Mouse (Mus musculus): Measurements from ENCODE around the gene Rab21. TPM values are rescaled to one million over a fixed set of nuclear protein-coding genes. Genes with fewer than 3 reads are reported as not detected.
A peak's percentile ranks its signal among the peaks of the same experiment; 100 is the strongest.

Gene Rab21
- polyA plus RNA-seq, 1 experiment from 2014 or later: 45.9 TPM

DNA sequence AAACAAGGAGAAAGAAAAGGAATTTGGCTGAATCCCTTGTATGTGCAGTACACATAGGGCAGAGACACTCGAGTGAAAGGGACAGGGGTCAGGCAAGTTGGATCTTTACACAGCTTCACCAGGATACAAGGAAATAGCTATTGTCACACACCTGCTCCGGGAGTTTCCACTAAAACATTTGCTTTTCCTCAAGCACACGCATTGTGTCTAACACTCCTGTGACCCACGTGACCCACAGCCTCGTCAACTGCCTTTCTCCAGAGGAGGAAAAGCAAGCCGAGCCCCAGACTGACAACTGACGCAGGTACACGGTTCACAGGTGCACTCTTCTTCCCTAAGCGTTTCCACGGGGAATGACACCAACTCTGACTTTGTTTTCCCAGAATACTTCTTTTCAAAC is 31.2 kb downstream of the Rab21 start:
- Histone ChIP-seq H3K36me3 (ENCODE audit: inconsistent target) (peaks cover 22% of the 10 kb centered on the region; the same call in 1 of the 2 replicates), H3K79me2 (ENCODE audit: inconsistent target) (no peaks in the 10 kb centered on the region), H3K4me3 (ENCODE audit: inconsistent target) (no peak overlapping the region), H3K27ac (no peak overlapping the region)
- WGBS (ENCODE audit: missing documents): 82% methylated on average over 10 of the region's 10 CpGs

- Histone ChIP-seq H3K27ac (no peak overlapping the region), H3K4me3 (ENCODE audit: inconsistent target) (no peak overlapping the region), H3K79me2 (ENCODE audit: inconsistent target) (no peaks in the 10 kb centered on the region), H3K36me3 (ENCODE audit: inconsistent target) (peaks cover 1% of the 10 kb centered on the region; the same call in 1 of the 2 replicates)
- 83% methylated on average over 9 of the region's 10 CpGs for WGBS (ENCODE audit: missing documents)
Measured at GRCm38 (mm10) chr10:115281381-115281780, 34.0 kb downstream of the Rab21 start.

DNA sequence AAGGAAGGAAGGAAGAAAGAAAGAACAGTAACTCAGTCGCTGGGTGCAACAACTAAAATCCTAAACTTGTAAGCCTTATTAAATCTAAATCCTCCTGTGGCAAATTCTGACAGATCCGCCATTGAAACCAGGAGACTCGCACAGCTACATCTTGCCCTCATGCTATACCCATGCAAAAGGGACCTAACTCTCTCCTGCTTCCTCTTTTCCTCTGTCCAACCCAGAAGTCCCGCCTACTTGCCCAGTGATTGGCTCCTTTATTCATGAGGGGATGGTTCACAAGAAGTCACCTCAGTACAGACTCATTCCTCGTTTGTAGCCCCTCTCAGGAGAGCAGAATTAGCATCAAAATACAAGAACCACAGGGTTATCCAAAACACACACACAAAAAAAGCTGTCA is 43.7 kb downstream of the Rab21 start:
- H3K27ac ChIP-seq: no peak overlapping the region
- H3K79me2 ChIP-seq (ENCODE audit: inconsistent target): no peaks in the 10 kb centered on the region
- 71% methylated on average over 5 of the region's 5 CpGs for WGBS (ENCODE audit: missing documents)
- no peak overlapping the region for H3K4me3 ChIP-seq (ENCODE audit: inconsistent target)
- no peaks in the 10 kb centered on the region for H3K36me3 ChIP-seq (ENCODE audit: inconsistent target)

DNA sequence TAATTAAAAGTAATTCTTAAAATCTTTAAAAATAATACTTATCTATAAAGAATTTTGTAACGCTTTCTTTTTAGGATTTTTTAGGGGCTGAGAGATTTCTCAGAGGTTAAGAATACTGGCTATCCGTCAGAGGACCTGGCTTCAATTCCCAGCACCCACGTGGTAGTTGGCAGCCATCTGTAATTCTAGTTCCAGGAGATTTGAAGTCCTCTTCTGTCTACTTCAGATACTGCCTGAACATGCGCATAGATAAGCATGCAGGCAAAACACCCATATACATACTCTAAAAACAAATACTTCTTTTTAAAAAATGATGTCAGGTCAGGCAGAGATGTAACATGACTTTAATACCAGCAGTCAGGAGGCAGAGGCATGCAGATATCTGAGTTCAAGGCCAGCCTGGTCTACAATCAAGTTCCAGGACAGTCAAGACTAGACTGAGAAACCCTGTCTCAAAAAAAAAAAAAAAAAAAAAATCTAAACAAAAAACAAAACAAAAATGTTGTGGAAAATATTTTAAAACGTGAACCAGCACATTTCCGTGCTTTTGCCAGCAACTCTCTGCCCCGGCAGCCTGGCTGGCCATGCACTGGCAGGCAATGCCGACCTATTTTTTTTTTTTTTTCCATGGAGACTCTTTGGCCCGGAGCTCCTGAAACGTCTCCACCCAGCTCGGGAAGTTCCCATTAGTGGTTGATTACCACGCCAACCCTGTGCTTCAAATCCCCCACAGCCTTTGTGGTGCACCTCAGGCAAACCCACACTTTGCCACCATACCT is 44.6 kb downstream of the Rab21 start:
- no peak overlapping the region for H3K4me3 ChIP-seq (ENCODE audit: inconsistent target)
- H3K36me3 ChIP-seq (ENCODE audit: inconsistent target): no peaks in the 10 kb centered on the region
- WGBS (ENCODE audit: missing documents): 89% methylated on average over 9 of the region's 12 CpGs
- no peaks in the 10 kb centered on the region for H3K79me2 ChIP-seq (ENCODE audit: inconsistent target)
- H3K27ac ChIP-seq: no peak overlapping the region

DNA sequence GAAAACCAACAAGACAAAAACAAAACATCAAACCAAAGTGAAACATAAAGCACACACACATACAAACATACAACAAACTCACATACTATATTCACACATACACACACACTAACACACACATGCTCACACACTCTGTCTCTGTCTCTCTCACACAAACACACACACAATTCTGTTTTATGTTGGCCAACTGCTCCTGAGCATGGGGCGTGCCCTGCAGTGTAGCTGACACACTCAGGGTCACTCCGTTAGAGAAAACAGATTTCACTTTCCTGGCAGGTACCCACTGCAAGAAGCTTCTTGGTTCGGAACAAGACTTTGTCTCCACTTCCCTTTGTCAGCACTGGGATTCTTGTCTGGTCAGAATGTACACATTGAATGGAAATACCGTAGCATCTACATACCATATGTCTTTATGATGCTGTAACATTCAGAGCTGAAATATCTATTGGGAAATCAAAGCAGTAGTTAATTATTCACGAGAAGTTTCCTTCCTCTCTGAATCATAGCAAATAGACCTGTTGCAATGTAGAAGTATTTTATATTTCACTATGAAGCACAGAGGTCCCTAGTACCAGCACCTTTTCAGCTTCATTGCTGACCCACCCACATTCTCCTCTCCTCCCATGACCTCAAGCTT is 52.4 kb downstream of the Rab21 start:
- H3K4me3 ChIP-seq (ENCODE audit: inconsistent target): no peak overlapping the region
- H3K79me2 ChIP-seq (ENCODE audit: inconsistent target): no peaks in the 10 kb centered on the region
- H3K27ac ChIP-seq: no peak overlapping the region
- WGBS (ENCODE audit: missing documents): 45% methylated on average over 5 of the region's 5 CpGs
- H3K36me3 ChIP-seq (ENCODE audit: inconsistent target): no peaks in the 10 kb centered on the region

DNA sequence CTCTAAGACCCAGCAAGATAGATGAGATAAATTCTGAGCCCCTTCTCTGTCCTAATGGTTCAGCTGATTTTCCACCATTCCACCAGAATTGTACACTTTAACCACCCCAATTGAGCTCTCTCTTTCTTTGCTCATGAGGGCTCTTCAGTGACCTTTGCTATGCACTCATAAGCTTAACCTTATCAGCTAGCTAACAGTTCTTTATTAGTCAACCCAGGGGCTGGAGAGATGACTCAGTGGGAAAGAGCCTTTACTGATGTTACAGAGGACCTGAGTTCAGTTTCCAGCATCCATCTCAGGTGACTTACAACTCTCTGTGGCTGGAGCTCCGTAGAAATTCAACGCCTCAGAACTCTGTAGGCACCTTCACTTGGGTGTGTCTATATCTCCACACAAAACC is 53.1 kb downstream of the Rab21 start:
- no peaks in the 10 kb centered on the region for H3K36me3 ChIP-seq (ENCODE audit: inconsistent target)
- no peak overlapping the region for H3K4me3 ChIP-seq (ENCODE audit: inconsistent target)
- H3K79me2 ChIP-seq (ENCODE audit: inconsistent target): no peaks in the 10 kb centered on the region
- no peak overlapping the region for H3K27ac ChIP-seq
- 89% methylated on average over 2 of the region's 2 CpGs for WGBS (ENCODE audit: missing documents)

- H3K36me3 ChIP-seq (ENCODE audit: inconsistent target): no peaks in the 10 kb centered on the region
- H3K79me2 ChIP-seq (ENCODE audit: inconsistent target): no peaks in the 10 kb centered on the region
- 87% methylated on average over 3 of the region's 3 CpGs for WGBS (ENCODE audit: missing documents)
- no peak overlapping the region for H3K4me3 ChIP-seq (ENCODE audit: inconsistent target)
- H3K27ac ChIP-seq: no peak overlapping the region
Measured at GRCm38 (mm10) chr10:115261428-115261827, 54.0 kb downstream of the Rab21 start.

DNA sequence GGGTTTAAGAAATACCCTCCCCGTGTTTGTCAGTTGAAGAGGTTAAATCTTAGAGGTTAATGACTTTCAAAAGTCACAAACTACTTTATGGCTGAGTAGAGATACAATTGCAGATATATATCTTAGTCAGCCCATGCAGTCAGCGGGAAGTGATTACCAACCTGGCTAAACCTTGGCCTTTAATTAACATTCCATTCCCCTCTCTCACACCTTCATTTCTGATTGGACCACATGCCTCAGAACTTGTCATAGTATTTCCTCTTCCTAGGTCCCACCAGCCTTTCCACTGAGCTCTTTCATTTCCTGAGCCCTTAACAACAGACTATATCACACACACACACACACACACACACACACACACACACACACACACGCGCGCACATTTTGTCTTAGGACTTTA is 59.2 kb downstream of the Rab21 start:
- H3K4me3 ChIP-seq (ENCODE audit: inconsistent target): no peak overlapping the region
- no peaks in the 10 kb centered on the region for H3K79me2 ChIP-seq (ENCODE audit: inconsistent target)
- no peak overlapping the region for H3K27ac ChIP-seq
- 88% methylated on average over 5 of the region's 5 CpGs for WGBS (ENCODE audit: missing documents)
- no peaks in the 10 kb centered on the region for H3K36me3 ChIP-seq (ENCODE audit: inconsistent target)

GRCm38 (mm10) chr10:115253521-115253920 is 61.9 kb downstream of the Rab21 start:
- Histone ChIP-seq H3K4me3 (ENCODE audit: inconsistent target) (no peak overlapping the region), H3K27ac (no peak overlapping the region), H3K79me2 (ENCODE audit: inconsistent target) (peaks cover 25% of the 10 kb centered on the region), H3K36me3 (ENCODE audit: inconsistent target) (no peaks in the 10 kb centered on the region)
- WGBS (ENCODE audit: missing documents): 77% methylated on average over 3 of the region's 3 CpGs

DNA sequence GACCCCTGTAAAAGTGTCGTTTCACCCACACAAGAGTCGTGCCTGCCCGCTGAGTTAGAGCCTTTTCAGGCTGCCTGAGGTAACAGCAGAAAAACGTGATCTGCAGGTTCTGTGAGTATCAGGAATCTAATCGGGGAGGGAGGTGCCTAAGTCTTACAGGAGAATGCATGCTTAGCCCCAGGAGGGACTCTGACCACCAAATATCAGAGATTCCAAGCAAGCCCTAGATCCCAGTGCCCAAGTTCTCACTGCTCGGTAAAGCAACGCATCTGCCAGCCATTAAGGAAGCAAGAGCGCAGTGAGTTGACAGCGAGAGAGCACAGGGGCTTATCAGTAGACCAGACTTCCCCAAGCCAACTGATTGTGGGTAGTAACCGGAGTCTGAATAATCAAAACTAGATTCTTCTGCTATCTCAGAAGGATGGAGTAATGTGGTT is 63.1 kb downstream of the Rab21 start:
- Histone ChIP-seq H3K4me3 (ENCODE audit: inconsistent target) (peak overlapping the region; percentile 27), H3K36me3 (ENCODE audit: inconsistent target) (no peaks in the 10 kb centered on the region), H3K27ac (peak overlapping the region; percentile 5; the same call in 1 of the 2 replicates), H3K79me2 (ENCODE audit: inconsistent target) (peaks cover 36% of the 10 kb centered on the region)
- whole genome bisulfite sequencing (ENCODE audit: missing documents): 6% methylated on average over 10 of the region's 10 CpGs

- Histone ChIP-seq H3K4me3 (ENCODE audit: inconsistent target) (peak within 1 kb of the TSS; percentile 64), H3K27ac (peak within 1 kb of the TSS; percentile 63), H3K79me2 (ENCODE audit: inconsistent target) (peaks cover 47% of the 10 kb centered on the region), H3K36me3 (ENCODE audit: inconsistent target) (no peaks in the 10 kb centered on the region)
- under 1% methylated on average over 60 of the region's 67 CpGs for WGBS (ENCODE audit: missing documents)
Measured at GRCm38 (mm10) chr10:115251088-115251934, 64.1 kb downstream of the Rab21 start, which contains the start of gene Tbc1d15. Tbc1d15 (minus strand) TSS chr10:115251467.

- H3K4me3 ChIP-seq (ENCODE audit: inconsistent target): peak overlapping the region; percentile 64
- peaks cover 55% of the 10 kb centered on the region for H3K79me2 ChIP-seq (ENCODE audit: inconsistent target)
- H3K36me3 ChIP-seq (ENCODE audit: inconsistent target): no peaks in the 10 kb centered on the region
- H3K27ac ChIP-seq: peak overlapping the region; percentile 63
- 15% methylated on average over 29 of the region's 38 CpGs for WGBS (ENCODE audit: missing documents)
Measured at GRCm38 (mm10) chr10:115250235-115251087, 64.9 kb downstream of the Rab21 start.

DNA sequence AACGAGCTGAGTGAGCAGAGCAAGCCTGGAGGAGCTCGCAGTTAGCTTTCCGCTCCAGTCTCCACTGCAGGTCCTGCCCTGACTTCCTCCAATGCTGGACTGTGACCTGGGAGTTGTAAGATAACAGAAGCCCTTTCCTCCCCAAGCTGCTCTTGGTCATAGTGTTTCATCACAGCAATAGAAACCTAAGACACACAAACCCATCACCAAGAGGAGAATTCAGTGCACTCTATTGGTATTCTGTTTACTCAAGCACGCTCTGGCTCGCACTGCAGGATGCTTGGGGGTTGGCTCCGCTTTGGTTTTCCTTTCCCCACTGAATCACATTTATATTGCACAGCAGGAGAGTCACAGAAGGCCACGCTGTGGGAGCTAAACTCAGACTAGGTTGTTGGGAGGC is 67.4 kb downstream of the Rab21 start:
- H3K27ac ChIP-seq: no peak overlapping the region
- WGBS (ENCODE audit: missing documents): 29% methylated on average over 7 of the region's 7 CpGs
- H3K36me3 ChIP-seq (ENCODE audit: inconsistent target): no peaks in the 10 kb centered on the region
- no peak overlapping the region for H3K4me3 ChIP-seq (ENCODE audit: inconsistent target)
- peaks cover 79% of the 10 kb centered on the region for H3K79me2 ChIP-seq (ENCODE audit: inconsistent target)

DNA sequence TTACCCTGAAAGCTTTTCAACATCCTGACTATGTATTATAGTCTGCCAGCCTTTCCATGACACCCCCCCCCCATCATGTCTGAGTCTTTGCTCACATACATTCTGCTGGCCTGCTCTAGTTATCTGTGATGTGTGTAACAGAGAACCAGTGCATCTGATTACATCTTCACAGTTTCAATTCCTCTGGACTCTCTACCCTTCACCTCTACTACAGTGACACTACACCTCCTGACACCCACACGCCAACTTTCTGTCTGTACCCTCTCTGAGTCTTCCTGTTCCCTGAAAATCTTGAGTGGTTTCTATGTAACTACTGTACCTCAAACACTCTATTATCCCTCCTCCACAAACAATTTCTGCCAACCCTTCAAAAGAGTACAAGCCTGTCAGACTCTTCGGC is 69.9 kb downstream of the Rab21 start:
- Histone ChIP-seq H3K27ac (no peak overlapping the region), H3K79me2 (ENCODE audit: inconsistent target) (peaks cover 99% of the 10 kb centered on the region), H3K36me3 (ENCODE audit: inconsistent target) (no peaks in the 10 kb centered on the region), H3K4me3 (ENCODE audit: inconsistent target) (no peak overlapping the region)
- WGBS (ENCODE audit: missing documents): 79% methylated on average over 2 of the region's 2 CpGs
